Mouse (Mus musculus) fibroblast of lung, adult 2 months (primary cell): ENCODE data around the gene Apbb1ip.
A peak's percentile ranks its signal among the peaks of the same experiment; 100 is the strongest.
"Not testable (repeated sequence)": the region's sequence is repeated elsewhere in the genome, so short reads cannot be mapped to it uniquely, and the experiment has no call there.

Experiments
- DNase-seq: peaks from one replicate; pipeline ENCODE4 v3.0.0-alpha.2; 2011; ENCODE audit warnings: low read depth

Apbb1ip gene

DNA sequence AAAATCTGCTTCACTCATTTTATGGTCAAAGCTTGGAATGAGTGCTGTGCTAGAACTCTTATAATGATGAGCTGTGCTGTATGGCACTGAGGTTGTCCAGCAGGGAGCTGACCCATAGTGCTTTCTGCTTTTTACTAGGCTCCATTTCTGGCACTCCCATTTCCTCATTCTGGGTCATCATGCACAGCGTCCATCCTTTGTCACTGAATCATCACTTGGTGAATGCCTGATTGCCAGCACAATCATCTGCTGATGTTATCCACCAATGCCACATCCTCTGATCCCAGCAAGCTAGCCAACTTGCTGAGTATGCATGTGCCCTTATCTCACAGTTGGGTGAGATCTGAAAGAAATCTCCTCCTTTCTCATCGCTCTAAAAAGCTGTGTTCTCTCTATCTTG lies 48.4 kb downstream of the Apbb1ip start:
- DNase-seq = no peak

DNA sequence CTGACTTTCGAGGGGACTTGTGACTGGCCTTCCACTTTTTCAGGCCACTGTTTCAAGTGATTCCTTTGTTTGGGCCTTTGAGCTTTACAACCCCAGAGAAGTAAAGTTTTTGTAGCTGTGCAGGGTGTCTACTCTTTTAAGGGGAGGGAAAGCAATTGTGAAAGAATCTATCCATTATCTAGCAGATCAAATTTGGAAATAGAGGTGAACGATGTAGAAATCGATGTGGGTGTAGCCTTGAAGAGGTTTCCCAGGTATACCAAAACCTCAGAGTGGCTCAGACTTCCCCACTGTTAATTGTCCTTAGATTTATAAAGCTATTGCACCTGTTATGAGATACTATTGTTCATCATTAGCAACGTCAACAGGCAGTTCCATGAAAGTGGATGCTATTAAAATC lies 71.6 kb downstream of the Apbb1ip start:
- DNase-seq = no peak

DNA sequence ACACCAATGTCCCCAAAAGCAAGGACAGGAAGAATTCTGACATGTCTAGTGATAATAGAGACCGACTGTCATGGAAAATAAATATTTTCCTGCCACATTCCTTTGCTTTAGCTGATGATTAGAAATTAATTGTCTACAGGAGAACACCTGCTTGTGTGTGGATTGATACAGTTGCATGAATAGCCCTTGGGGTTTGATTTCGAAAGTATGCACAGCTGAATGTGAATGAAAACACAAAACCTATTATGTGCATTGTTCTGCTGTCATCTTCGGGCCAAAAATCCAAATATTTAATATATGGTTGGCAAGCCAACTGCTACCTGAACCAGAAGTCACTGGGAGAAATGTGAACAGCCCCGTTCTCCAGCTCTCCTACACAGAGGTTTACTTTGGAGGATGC lies 78.0 kb downstream of the Apbb1ip start:
- no peak for DNase-seq

DNA sequence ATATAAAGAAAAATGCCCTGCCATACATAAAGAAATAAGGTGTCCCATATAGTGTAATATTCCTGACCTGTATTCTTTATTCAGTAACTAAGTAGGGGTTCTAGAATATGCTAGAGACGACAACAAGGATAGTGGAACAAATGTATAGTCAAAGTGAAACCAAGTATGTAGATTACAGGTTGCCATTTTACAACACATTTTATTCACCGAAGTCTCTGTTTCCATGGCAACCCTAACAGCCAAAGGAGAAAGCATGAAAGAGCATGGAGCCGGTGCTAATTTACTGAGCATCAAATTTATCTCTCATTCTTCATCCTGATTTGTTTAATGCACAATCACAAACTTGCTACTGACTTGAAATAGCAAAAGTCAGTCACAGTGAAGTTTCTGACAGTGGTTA lies 83.6 kb downstream of the Apbb1ip start:
- DNase-seq = no peak

DNA sequence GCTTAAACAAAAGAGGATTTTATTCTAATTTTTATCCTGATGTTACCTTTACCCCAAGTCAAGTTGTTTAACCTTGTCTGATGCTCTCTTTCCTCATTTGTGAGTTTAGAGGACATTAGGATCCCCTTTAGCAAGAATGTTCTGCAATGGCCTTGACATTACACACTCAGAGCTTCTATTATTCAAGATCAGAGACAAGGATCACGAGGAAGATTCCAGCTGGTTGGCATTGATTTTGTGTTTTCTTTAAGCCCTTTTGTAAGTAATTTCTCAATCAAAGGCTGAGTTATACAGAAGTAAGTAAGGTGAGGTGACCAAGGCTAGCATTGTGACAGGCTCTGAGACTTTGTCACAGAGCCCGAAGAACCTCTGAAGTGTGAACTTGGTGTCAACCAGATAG lies 88.3 kb downstream of the Apbb1ip start:
- no peak for DNase-seq

DNA sequence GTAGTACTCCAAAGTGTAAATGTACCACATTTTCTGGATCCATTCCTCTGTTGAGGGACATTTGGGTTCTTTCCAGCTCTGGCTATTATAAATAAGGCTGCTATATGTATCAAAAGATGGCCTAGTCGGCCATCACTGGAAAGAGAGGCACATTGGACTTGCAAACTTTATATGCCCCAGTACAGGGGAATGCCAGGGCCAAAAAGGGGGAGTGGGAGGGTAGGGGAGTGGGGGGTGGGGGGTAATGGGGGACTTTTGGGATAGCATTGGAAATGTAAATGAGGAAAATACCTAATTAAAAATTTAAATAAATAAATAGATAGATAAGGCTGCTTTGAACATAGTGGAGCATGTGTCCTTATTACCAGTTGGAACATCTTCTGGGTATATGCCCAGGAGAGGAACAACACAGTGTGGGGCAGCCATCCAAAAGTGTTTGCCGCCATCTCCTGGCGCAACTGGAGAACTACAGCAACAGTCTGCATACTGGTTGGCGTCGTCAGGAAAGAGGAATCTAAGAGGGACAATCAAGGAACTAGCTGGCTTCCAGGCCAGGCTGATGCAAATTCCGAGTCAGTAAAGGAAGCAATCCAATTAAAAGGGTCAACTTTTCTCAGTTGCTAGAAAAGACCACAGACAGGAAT lies 90.6 kb downstream of the Apbb1ip start:
- peak; percentile 37 for DNase-seq

DNA sequence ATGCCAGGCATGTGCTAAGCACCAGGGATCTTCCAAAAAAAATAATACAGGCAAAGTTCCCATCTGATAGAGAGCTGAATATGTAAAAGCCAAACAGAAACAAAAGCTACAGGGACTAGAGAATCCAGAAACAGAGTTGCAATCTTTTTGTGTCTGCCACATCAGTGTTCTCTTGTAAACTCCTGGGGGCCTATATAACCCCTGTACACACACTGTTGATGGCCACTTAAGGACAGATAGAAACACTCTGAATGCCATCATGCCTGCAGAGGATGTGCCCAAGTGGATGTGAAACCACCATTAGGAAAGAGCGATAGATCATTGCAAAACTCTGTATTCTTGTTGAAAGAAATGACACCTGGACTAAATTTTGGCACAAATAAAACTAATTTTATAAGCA lies 91.9 kb downstream of the Apbb1ip start:
- DNase-seq = no peak

DNA sequence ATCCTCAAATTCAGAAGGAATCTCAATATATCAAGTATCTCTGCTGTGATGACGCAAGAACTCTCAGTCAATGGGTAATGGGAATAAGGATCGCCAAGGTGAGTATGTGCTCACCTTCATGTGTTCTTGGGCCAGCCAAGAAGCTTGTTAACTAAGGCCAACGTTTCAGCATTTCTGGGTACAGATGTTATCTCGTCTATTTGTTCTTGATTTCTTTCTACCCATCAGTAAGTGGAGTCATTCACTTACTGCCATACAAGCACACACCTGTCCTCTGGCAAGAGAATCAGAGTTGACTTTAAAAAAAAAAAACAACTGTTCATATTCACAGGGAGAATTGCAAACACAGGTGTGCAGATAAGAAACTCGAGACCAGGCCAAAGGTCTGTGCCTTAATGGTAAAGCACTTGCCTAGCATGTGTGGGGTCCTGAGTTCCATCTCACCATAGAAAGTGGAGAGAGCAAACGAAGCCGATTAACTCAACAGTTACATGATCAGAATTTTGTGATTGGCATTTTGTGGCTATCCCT lies 93.1 kb downstream of the Apbb1ip start:
- DNase-seq = no peak

DNA sequence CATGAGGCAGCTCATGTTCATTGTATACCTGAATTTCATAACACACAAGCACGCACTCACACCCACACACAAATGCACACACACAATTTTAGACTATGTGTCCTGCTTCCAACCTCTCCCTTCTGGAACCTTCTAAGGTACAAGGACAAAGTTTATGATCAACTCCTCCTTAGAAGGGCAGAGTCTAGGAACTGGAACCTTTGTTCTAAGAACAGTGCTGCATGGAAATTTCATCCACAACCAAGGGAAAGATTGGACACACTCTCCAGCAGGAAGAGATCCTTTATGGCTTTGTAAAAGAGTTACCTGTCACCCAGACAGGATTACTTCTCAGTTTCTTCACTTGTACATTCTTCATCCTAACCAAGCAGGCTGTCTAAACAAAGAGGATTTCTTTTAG lies 99.3 kb downstream of the Apbb1ip start:
- DNase-seq = no peak

DNA sequence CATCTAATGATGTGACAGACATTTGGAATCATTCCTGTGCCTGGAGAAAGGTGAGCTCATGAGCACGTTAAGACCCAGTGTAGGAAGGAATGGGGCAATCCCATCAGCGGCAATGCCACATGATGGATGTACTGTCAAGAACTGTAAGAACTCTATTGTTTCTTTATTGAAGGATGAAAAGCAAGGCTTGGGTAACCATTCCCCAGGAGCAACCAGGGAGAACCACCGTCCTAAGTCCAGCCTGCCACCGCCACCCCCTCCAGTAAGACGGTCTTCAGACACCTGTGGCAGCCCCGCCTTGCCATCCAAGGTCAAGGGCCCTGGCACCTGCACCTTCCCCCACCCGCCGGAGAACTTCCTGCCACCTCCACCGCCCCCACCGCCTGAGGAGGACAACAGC lies 100.7 kb downstream of the Apbb1ip start:
- DNase-seq = no peak

DNA sequence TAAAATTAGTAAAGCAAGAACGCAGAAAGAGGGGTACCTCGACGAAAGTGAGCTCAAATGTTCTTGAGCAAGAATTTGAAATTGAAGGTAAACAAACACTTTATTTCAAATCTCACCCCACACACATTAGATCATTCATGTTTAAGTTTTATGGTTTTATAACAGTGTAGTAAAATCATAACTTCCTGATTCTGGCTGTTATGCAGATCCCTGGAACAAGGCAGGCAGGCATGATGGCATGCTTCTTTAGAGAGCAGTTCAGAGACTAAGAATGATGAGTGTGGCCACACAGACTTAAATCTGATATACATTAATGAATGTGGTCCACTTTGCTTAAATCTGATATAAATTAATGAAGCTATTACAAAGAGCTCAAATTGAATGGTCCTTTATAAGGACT lies 102.7 kb downstream of the Apbb1ip start:
- DNase-seq = no peak

DNA sequence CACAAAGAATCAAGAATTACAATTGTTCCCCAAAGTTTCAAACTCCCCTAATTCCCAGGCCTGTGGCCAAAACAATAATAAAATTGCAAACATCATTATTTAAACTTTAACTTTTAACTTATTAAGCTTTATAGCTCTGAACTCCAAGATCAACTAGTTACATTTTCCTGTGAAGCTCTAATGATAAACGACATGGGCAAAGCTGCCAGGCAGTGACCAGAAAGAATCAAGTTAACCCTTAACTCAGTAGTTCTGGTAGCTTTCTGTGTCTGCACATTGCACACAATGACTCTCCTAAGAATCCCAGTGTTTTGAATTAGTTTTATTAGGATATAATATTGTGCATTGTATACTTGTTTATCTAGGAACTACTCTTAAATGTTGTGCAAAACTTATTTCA lies 104.9 kb downstream of the Apbb1ip start:
- no peak for DNase-seq

DNA sequence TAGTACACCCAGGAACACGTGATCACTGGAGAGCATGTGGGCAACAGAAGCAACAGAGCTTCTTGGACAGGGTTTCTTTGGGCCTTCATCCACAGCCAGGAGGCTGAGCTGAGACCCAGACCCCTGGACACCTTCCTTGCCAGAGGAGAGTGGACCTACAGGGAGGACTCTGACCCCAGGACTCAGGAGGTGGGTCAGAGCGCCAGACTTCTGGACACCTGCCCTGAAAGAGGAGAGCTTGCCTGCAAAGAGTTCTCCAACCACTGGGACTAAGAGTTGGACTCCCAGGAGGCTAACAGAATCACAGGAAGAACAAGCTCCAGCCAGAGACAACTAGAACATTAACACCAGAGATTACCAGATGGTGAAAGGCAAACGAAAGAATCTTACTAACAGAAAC lies 106.8 kb downstream of the Apbb1ip start:
- DNase-seq = not testable (repeated sequence)

DNA sequence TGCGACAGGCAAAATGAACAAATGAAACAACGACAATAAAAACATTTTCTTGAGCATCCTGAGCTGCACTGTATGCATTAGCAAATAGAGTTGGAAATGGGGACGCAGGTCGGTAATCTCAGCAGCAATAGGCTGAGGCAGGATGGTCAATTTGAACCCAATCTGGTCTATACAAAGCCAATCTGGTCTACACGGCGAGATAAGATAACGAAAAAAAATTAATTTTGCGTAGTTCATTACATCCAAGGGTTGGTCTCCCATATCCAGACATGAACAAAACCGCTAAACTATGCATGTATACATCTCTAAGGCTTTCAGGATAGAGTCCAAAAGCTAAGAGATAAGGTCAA lies 121.0 kb downstream of the Apbb1ip start:
- no peak for DNase-seq

DNA sequence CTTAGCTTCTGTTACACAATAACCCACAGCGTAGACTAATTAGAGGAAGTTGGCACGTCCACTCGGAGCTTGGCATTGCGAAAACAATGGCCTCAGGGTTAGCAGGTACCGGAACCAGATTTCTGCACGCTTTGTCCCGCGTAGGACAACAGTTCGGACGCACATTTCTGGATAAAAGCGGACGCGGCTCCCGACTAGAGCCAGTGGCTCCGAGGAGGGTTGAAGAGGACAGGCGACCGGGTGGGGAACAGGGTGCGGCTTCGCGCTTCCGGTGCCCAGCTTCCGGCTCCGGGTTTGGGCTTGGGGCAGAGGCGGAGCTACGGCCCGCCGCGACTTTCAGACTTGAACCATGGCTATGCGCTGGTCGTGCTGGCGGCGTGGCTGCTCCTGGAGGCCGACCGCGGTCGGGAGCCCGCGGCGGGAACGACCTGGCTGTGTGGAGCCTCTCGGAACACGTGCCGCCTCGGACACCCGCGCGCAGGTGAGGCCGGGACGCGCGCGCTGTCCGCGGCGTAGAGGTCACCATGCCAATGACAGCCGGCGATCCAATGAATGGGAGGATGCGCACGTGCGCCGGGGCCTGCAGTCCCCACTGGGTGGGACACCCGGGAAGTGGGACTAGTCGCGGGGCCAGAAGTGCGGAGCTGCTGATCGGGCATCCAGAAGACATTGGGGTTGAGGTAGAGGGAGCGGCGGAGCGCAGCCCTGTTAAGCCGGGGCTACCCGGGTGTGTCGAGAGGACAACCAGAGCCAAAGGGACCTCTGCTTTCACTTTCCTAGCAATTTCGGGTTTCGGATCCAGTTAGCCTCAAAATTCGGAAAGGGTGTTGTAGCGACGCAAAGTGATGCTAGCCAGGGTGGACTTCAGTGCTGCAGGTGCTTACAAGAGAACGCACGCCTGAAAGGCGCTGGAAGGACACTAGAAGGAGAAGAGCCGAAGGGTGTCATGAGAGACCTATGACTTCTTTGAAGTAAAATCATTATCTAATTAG lies 121.7 kb downstream of the Apbb1ip start, which contains the start of gene Pdss1:
TSS of gene Pdss1 (plus strand) at position 241 of the 992 bp plus-strand sequence.
- DNase-seq = peak; percentile 69

DNA sequence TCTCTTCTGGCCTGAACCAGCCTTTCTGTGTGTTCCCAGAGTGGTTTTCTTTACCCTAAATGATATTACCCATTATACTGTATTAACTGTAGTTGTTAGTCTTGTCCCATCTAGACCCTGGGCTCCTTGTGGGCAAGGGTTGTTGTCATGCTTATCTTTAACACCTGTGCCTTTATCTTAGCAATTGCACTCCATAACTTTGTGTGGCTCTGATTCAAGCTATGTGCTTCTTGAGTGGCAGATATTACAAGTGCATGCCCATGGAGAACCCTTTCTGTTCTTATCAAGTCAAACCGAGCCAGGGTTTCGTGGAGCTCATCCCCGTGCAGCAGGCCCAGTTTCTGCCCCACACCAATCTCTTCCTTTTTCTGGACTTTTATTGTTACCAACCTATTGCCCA lies 130.1 kb downstream of the Apbb1ip start:
- DNase-seq = no peak

DNA sequence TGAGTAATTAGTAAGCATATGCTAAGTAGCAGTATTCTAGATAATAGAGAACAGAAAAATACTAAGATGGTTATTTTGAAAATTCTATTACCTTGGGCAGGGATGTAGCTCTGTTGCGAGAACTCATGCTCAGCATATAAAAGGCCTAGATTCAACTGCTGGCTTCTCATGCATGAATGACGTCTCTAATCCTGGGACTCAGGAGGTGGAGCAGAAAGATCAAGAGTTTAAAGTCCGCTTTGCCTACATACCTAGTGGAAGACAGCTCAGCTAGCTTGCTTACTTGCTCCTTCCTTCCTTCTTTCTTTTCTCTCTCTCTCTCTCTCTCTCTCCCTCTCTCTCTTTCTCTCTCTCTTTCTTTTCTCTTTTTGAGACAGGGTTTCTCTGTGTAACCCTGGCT lies 140.5 kb downstream of the Apbb1ip start:
- DNase-seq = no peak

DNA sequence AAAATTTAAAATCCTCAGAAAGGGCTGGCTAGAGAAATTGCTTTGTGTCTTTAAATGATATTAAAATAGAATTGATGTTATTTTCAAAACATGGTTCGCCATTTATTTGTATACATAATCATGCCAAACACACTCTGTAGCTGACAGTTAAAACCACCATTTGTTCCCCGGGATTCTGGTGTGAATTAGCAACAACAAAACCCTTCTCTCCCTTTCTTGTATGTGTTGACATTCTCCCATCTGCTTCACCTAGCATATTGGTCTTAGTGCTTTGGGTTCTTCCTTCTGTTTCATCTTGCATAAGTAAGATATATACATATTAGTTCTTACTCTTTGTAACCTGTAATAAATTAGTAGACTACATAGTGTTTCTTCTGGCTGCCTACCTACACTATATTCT lies 144.8 kb downstream of the Apbb1ip start:
- DNase-seq = no peak
